In the genomic region with DNA sequence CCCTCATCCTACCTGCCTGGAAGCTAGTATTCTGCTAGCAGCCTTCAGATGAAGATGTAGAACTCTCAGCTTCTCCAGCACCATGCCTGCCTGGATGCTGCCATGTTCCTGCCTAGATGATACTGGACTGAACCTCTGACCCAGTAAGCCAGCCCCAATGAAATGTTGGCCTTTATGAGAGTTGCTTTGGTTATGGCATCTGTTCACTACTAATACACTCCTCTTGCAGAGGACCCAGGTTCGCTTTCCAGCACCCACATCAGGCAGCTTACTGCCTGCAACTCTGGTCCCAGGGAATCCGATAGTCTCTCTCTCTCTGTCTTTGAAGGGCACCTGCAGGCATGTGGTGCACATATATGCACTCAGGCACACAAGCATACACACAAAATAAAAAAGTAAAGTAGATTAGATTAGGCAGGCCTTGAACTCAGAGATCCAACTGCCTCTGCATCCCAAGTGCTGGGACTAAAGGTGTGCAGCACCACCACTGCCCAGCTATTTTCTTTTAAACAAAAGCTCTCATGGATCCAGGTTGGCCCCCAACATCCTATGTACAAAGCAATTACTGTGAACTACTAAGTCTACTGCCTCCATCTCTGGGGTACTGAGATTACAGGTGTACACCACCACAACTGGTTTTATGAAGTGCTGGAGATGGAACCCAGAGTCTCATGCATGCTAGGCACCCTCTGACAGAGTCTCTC, we compare ENCODE assay signal across 14 mouse cellular contexts. TPM values are rescaled to one million over a fixed set of nuclear protein-coding genes. Genes with fewer than 3 reads are reported as not detected.
DNase-seq lines count a peak whose midpoint lies in the region; ATAC-seq and TF ChIP-seq lines count a peak whose summit lies in the region.
"Had no signal": no experiment of that assay in that cellular context is flagged by ENCODE, and none has a peak within 500 bp of the region (broad histone marks: within the 10 kb centered on the region; RNA-seq: fewer than 3 reads in every experiment).

No protein-coding gene starts in this region.

- WGBS in heart, embryonic 10.5 days, result 77% methylated on average over 2 of the region's 2 CpGs
- WGBS in heart, embryonic 11.5 days (ENCODE audit: insufficient replicate concordance), result 92% methylated on average over 2 of the region's 2 CpGs
- 94% methylated on average over 2 of the region's 2 CpGs for WGBS in kidney, embryonic 16.5 days
- 94% methylated on average over 2 of the region's 2 CpGs for WGBS in intestine, embryonic 16.5 days

- no peaks in the 10 kb centered on the region for H3K27me3 ChIP-seq in heart, embryonic 10.5 days (ENCODE audit: insufficient read depth, poor library complexity, severe bottlenecking)
- H3K27me3 ChIP-seq in heart, embryonic 11.5 days (ENCODE audit: control insufficient read depth, insufficient read depth, low read length), result no peaks in the 10 kb centered on the region
- no peaks in the 10 kb centered on the region for H3K27me3 ChIP-seq in kidney, embryonic 16.5 days (ENCODE audit: insufficient read depth, low read length)
- H3K27me3 ChIP-seq in E14TG2a.4 (ENCODE audit: insufficient read depth, low read length), result no peaks in the 10 kb centered on the region
- H3K27me3 ChIP-seq in intestine, embryonic 16.5 days (replicated peaks; ENCODE audit: control insufficient read depth, insufficient read depth, low read length), result no peaks in the 10 kb centered on the region
- H3K27me3 ChIP-seq: forebrain, embryonic 12.5 days had no signal

- H3K4me1 ChIP-seq in heart, embryonic 10.5 days, result peaks cover 22% of the 10 kb centered on the region
- H3K4me1 ChIP-seq in heart, embryonic 11.5 days (ENCODE audit: control insufficient read depth, insufficient read depth, low read length), result peaks cover 9% of the 10 kb centered on the region
- H3K4me1 ChIP-seq in kidney, embryonic 16.5 days (ENCODE audit: insufficient read depth, low read length), result peaks cover 15% of the 10 kb centered on the region
- peaks cover 63% of the 10 kb centered on the region for H3K4me1 ChIP-seq in E14TG2a.4 (replicated peaks; ENCODE audit: low read depth, low read length)
- H3K4me1 ChIP-seq in intestine, embryonic 16.5 days (ENCODE audit: control insufficient read depth, insufficient read depth, low read length), result peaks cover 28% of the 10 kb centered on the region

- no peak for TF ChIP-seq CTCF in E14TG2a.4 (conservative IDR thresholded peaks at IDR 0.05; ENCODE audit: low read length)

- H3K27ac ChIP-seq in heart, embryonic 10.5 days, result no peak overlapping the region
- H3K27ac ChIP-seq in heart, embryonic 11.5 days (ENCODE audit: low read depth, low read length), result no peak overlapping the region
- H3K27ac ChIP-seq in kidney, embryonic 16.5 days (ENCODE audit: low read length), result peak overlapping the region; percentile 9; the same call in 1 of the 2 replicates
- H3K27ac ChIP-seq in intestine, embryonic 16.5 days (ENCODE audit: low read length), result peak overlapping the region; percentile 56; the same call in 1 of the 2 replicates
- H3K27ac ChIP-seq: forebrain, embryonic 12.5 days; kidney, postnatal 0 days had no signal

- H3K4me3 ChIP-seq in heart, embryonic 10.5 days, result no peak overlapping the region
- no peak overlapping the region for H3K4me3 ChIP-seq in heart, embryonic 11.5 days (ENCODE audit: low read depth, low read length)
- H3K4me3 ChIP-seq in kidney, embryonic 16.5 days (ENCODE audit: low read length), result no peak overlapping the region
- H3K4me3 ChIP-seq in E14TG2a.4 (replicated peaks; ENCODE audit: low read length), result peak overlapping the region; percentile 61
- H3K4me3 ChIP-seq in intestine, embryonic 16.5 days (ENCODE audit: low read length), result no peak overlapping the region
- H3K4me3 ChIP-seq: forebrain, embryonic 12.5 days had no signal

- H3K9me3 ChIP-seq in heart, embryonic 10.5 days, result no peaks in the 10 kb centered on the region
- no peaks in the 10 kb centered on the region for H3K9me3 ChIP-seq in heart, embryonic 11.5 days (replicated peaks; ENCODE audit: control insufficient read depth, low read length)
- no peaks in the 10 kb centered on the region for H3K9me3 ChIP-seq in kidney, embryonic 16.5 days (ENCODE audit: low read length)
- H3K9me3 ChIP-seq in E14TG2a.4 (ENCODE audit: low read length), result no peaks in the 10 kb centered on the region
- no peaks in the 10 kb centered on the region for H3K9me3 ChIP-seq in intestine, embryonic 16.5 days (ENCODE audit: control insufficient read depth, low read length)
- H3K9me3 ChIP-seq: forebrain, embryonic 12.5 days had no signal

- peak; percentile 58 for DNase-seq in heart, embryonic 10.5 days (ENCODE audit: low spot score)
- no peak for DNase-seq in kidney, postnatal 14 days
- no peak for DNase-seq in adipocyte (ENCODE audit: low spot score)
- DNase-seq: layer of hippocampus, postnatal 36 days; lung, adult 2 months; right cerebral cortex, postnatal 25 days had no signal

- peaks cover 8% of the 10 kb centered on the region for H3K36me3 ChIP-seq in heart, embryonic 10.5 days
- H3K36me3 ChIP-seq in heart, embryonic 11.5 days (ENCODE audit: control insufficient read depth, insufficient read depth, low read length), result peaks cover 2% of the 10 kb centered on the region; the same call in 1 of the 2 replicates
- H3K36me3 ChIP-seq in kidney, embryonic 16.5 days (ENCODE audit: insufficient read depth, low read length), result peaks cover 8% of the 10 kb centered on the region
- H3K36me3 ChIP-seq in E14TG2a.4 (ENCODE audit: insufficient read depth, low read length), result peaks cover 11% of the 10 kb centered on the region
- H3K36me3 ChIP-seq in intestine, embryonic 16.5 days (ENCODE audit: control insufficient read depth, insufficient read depth, low read length), result peaks cover 2% of the 10 kb centered on the region

- H3K4me2 ChIP-seq in heart, embryonic 11.5 days, result no peak overlapping the region
- H3K4me2 ChIP-seq in kidney, embryonic 16.5 days (replicated peaks; ENCODE audit: low read depth, low read length), result no peak overlapping the region
- H3K4me2 ChIP-seq in intestine, embryonic 16.5 days (ENCODE audit: low read depth, low read length), result no peak overlapping the region
- H3K4me2 ChIP-seq: forebrain, embryonic 12.5 days; midbrain, embryonic 11.5 days had no signal

- ATAC-seq in heart, embryonic 11.5 days (replicated peaks; ENCODE audit: insufficient number of reproducible peaks, low FRiP score, low TSS enrichment), result no peak
- no peak for ATAC-seq in kidney, embryonic 16.5 days (ENCODE audit: low FRiP score, low TSS enrichment)
- ATAC-seq in intestine, embryonic 16.5 days, result no peak
- ATAC-seq in megakaryocyte, adult 5-6 weeks (ENCODE audit: poor library complexity, severe bottlenecking), result no peak

- H3K9ac ChIP-seq in heart, embryonic 11.5 days (ENCODE audit: low read depth, low read length), result no peak overlapping the region
- H3K9ac ChIP-seq in kidney, embryonic 16.5 days (replicated peaks; ENCODE audit: low read length), result no peak overlapping the region
- H3K9ac ChIP-seq in intestine, embryonic 16.5 days (ENCODE audit: low read depth, low read length), result no peak overlapping the region
- H3K9ac ChIP-seq: forebrain, embryonic 12.5 days had no signal

RNA-seq across cellular contexts. Expression of a gene that starts 2.9 kb away (rescaled TPM):
- 31.3 and 49.2 TPM in 2 replicates for polyA plus RNA-seq in heart, embryonic 10.5 days (2016; fragmentation: Nextera tagmentation; extraction: Ambion mirVana)
- polyA plus RNA-seq in heart, embryonic 11.5 days (2014; fragmentation: Nextera tagmentation; extraction: Ambion mirVana), result 29.9 and 35.3 TPM in 2 replicates
- 26.0 and 32.1 TPM in 2 replicates for polyA plus RNA-seq in kidney, embryonic 16.5 days (2015; fragmentation: Nextera tagmentation; extraction: Ambion mirVana)
- polyA plus RNA-seq in intestine, embryonic 16.5 days (2015; fragmentation: Nextera tagmentation; extraction: Ambion mirVana), result 19.3 and 19.8 TPM in 2 replicates
- 48.6 and 55.3 TPM in 2 replicates for total RNA-seq in megakaryocyte, adult 5-6 weeks (2015)
- 34.1 and 40.1 TPM in 2 replicates for total RNA-seq in megakaryocyte, adult 5-6 weeks (2017)

RNA-seq across cellular contexts. Expression of a gene that starts 11.7 kb away (rescaled TPM):
- polyA plus RNA-seq in heart, embryonic 10.5 days (2016; fragmentation: Nextera tagmentation; extraction: Ambion mirVana), result 7.1 and 10.4 TPM in 2 replicates
- 7.4 and 9.2 TPM in 2 replicates for polyA plus RNA-seq in heart, embryonic 11.5 days (2014; fragmentation: Nextera tagmentation; extraction: Ambion mirVana)
- polyA plus RNA-seq in kidney, embryonic 16.5 days (2015; fragmentation: Nextera tagmentation; extraction: Ambion mirVana), result 11.0 and 11.2 TPM in 2 replicates
- polyA plus RNA-seq in intestine, embryonic 16.5 days (2015; fragmentation: Nextera tagmentation; extraction: Ambion mirVana), result 7.1 and 7.4 TPM in 2 replicates
- 20.9 and 24.0 TPM in 2 replicates for total RNA-seq in megakaryocyte, adult 5-6 weeks (2015)
- 16.2 and 22.8 TPM in 2 replicates for total RNA-seq in megakaryocyte, adult 5-6 weeks (2017)

RNA-seq across cellular contexts. Expression of a gene that starts 11.9 kb away (rescaled TPM):
- polyA plus RNA-seq in heart, embryonic 10.5 days (2016; fragmentation: Nextera tagmentation; extraction: Ambion mirVana), result 10.0 and 12.5 TPM in 2 replicates
- 12.4 and 13.7 TPM in 2 replicates for polyA plus RNA-seq in heart, embryonic 11.5 days (2014; fragmentation: Nextera tagmentation; extraction: Ambion mirVana)
- 24.8 and 31.8 TPM in 2 replicates for polyA plus RNA-seq in kidney, embryonic 16.5 days (2015; fragmentation: Nextera tagmentation; extraction: Ambion mirVana)
- polyA plus RNA-seq in intestine, embryonic 16.5 days (2015; fragmentation: Nextera tagmentation; extraction: Ambion mirVana), result 11.0 and 11.8 TPM in 2 replicates
- total RNA-seq in megakaryocyte, adult 5-6 weeks (2015), result 6.4 and 10.0 TPM in 2 replicates
- total RNA-seq in megakaryocyte, adult 5-6 weeks (2017), result 16.1 and 18.1 TPM in 2 replicates

RNA-seq across cellular contexts. Expression of a gene that starts 30.2 kb away (rescaled TPM):
- polyA plus RNA-seq in heart, embryonic 10.5 days (2016; fragmentation: Nextera tagmentation; extraction: Ambion mirVana), result 147 and 165 TPM in 2 replicates
- polyA plus RNA-seq in heart, embryonic 11.5 days (2014; fragmentation: Nextera tagmentation; extraction: Ambion mirVana), result 139 and 147 TPM in 2 replicates
- polyA plus RNA-seq in kidney, embryonic 16.5 days (2015; fragmentation: Nextera tagmentation; extraction: Ambion mirVana), result 126 and 129 TPM in 2 replicates
- 116 and 122 TPM in 2 replicates for polyA plus RNA-seq in intestine, embryonic 16.5 days (2015; fragmentation: Nextera tagmentation; extraction: Ambion mirVana)
- 55.9 and 74.7 TPM in 2 replicates for total RNA-seq in megakaryocyte, adult 5-6 weeks (2015)
- total RNA-seq in megakaryocyte, adult 5-6 weeks (2017), result 112 and 113 TPM in 2 replicates

RNA-seq across cellular contexts. Expression of a gene that starts 34.3 kb away (rescaled TPM):
- polyA plus RNA-seq in heart, embryonic 10.5 days (2016; fragmentation: Nextera tagmentation; extraction: Ambion mirVana), result 1.4 TPM in 2 replicates
- polyA plus RNA-seq in heart, embryonic 11.5 days (2014; fragmentation: Nextera tagmentation; extraction: Ambion mirVana), result 0.47 and 1.0 TPM in 2 replicates
- polyA plus RNA-seq in kidney, embryonic 16.5 days (2015; fragmentation: Nextera tagmentation; extraction: Ambion mirVana), result 2.1 and 2.2 TPM in 2 replicates
- polyA plus RNA-seq in intestine, embryonic 16.5 days (2015; fragmentation: Nextera tagmentation; extraction: Ambion mirVana), result 2.2 and 2.3 TPM in 2 replicates
- total RNA-seq in megakaryocyte, adult 5-6 weeks (2015), result 0.21 and 0.27 TPM in 2 replicates
- 0.84 and 1.1 TPM in 2 replicates for total RNA-seq in megakaryocyte, adult 5-6 weeks (2017)

Comparison
In these comparisons a context has a peak if more than half of its experiments do, and no peak if none do; other contexts are left out.
1. H3K27ac ChIP-seq: peak in kidney, embryonic 16.5 days (single experiment) and intestine, embryonic 16.5 days (single experiment); none in heart, embryonic 10.5 days (single experiment) and heart, embryonic 11.5 days (single experiment).